In the genomic region with DNA sequence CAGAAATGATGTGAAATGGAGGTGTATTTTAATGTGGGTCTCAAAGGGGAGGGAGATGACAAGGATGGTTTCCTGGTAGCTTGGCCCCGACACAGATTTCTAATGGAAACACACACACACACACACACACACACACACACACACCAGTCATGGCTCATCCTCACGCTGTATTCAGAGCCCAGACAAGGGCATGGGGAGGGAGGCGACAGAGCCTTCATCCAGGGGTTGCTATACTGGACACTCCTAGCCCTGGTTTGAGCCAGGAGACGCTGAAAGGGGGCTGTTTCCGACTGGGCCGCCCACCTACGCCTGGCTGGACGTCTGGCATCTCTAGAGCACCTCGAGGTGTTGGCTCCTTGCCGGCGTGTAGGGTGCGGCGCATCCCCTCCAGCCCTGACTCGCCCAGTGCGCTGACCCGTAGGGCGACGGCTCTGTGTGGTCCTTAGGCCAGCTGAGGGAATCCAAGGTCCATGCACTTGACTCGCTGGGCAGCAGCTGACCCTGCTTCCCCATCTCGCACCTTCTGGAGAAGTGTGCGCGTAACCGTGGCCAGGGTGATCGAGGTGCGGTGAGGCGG, we compare ENCODE assay signal across 8 mouse cellular contexts. TPM values are rescaled to one million over a fixed set of nuclear protein-coding genes. Genes with fewer than 3 reads are reported as not detected.
DNase-seq lines count a peak whose midpoint lies in the region; ATAC-seq and TF ChIP-seq lines count a peak whose summit lies in the region.

A gene (plus strand): TSS at position 426 of the 577 bp plus-strand sequence.

- H3K27ac ChIP-seq in cortical plate, adult 2 months (ENCODE audit: insufficient read depth, low read length), result peak within 1 kb of the TSS; percentile 98
- H3K27ac ChIP-seq in liver, embryonic 12.5 days, result no peak within 1 kb of the TSS

- TF ChIP-seq CTCF in cortical plate, adult 2 months (IDR thresholded peaks at IDR 0.05; ENCODE audit: extremely low read depth, insufficient read depth, low read length), result no peak

- 0 out of 2 replicates have a peak, but pooled peaks cover 2% of the 10 kb centered on the region for H3K36me3 ChIP-seq in liver, embryonic 12.5 days

- peak within 1 kb of the TSS; percentile 40 for H3K9ac ChIP-seq in liver, embryonic 12.5 days

- H3K4me2 ChIP-seq in liver, embryonic 12.5 days, result peak within 1 kb of the TSS; percentile 71

- H3K9me3 ChIP-seq in liver, embryonic 12.5 days (replicated peaks), result no peaks in the 10 kb centered on the region

- TF ChIP-seq POLR2A in cortical plate, adult 2 months (IDR thresholded peaks at IDR 0.05; ENCODE audit: extremely low read depth, insufficient read depth, low read length), result no peak

- H3K4me1 ChIP-seq in cortical plate, adult 2 months (ENCODE audit: control insufficient read depth, insufficient read depth, low read length), result peaks cover 3% of the 10 kb centered on the region
- peaks cover 12% of the 10 kb centered on the region; the same call in 1 of the 2 replicates for H3K4me1 ChIP-seq in liver, embryonic 12.5 days

- peak within 1 kb of the TSS; percentile 56 for H3K4me3 ChIP-seq in cortical plate, adult 2 months (ENCODE audit: insufficient read depth, low read length)
- peak within 1 kb of the TSS; percentile 61 for H3K4me3 ChIP-seq in liver, embryonic 12.5 days

- WGBS in liver, embryonic 12.5 days (ENCODE audit: insufficient replicate concordance), result 5% methylated on average over 26 of the region's 26 CpGs

- 0 out of 2 replicates have a peak, but pooled peaks have one; percentile 28 for ATAC-seq in liver, embryonic 12.5 days
- ATAC-seq in monocyte, adult 5-6 weeks (replicated peaks; ENCODE audit: insufficient number of reproducible peaks, low FRiP score, low TSS enrichment, poor library complexity, severe bottlenecking), result 0 out of 2 replicates have a peak, but pooled peaks have one; percentile 17

- H3K27me3 ChIP-seq in liver, embryonic 12.5 days (replicated peaks), result peaks cover 57% of the 10 kb centered on the region

- no peak for DNase-seq in layer of hippocampus, adult 8-10 months (ENCODE audit: low spot score in 2 of 2)
- no peak for DNase-seq in layer of hippocampus, adult 9-11 months
- DNase-seq in heart, adult 18-20 months, result peak; percentile 71 to 72
- peak; percentile 68 for DNase-seq in kidney, adult 18-20 months
- no peak for DNase-seq in cerebellum, postnatal 10 days

RNA-seq across cellular contexts. Expression of the gene that starts here (rescaled TPM):
- 100 to 1,000 TPM; 109 to 163 (median 138) TPM for total RNA-seq in layer of hippocampus, adult 8-10 months (2022)
- polyA plus RNA-seq in cortical plate, adult 2 months (2012; rRNA removed), result 250 and 313 TPM in 2 replicates
- 10 to 100 TPM in 1 of 2 experiments, 1 to 10 TPM in 1; 9.4 to 10.7 TPM for total RNA-seq in heart, adult 18-20 months (2021)
- 0.94 and 1.7 TPM in 2 replicates for polyA plus RNA-seq in liver, embryonic 12.5 days (2016; fragmentation: Nextera tagmentation; extraction: Ambion mirVana)
- 3.1 to 12.6 TPM (median 7.4 TPM) in 3 replicates for total RNA-seq in monocyte, adult 5-6 weeks (2017)

Comparison
In these comparisons a context has a peak if more than half of its experiments do, and no peak if none do; other contexts are left out.
1. RNA of the gene that starts here (polyA plus RNA-seq): 250 to 313 TPM in cortical plate, adult 2 months; 0.94 to 1.7 TPM in liver, embryonic 12.5 days; every median in the first group is over 10 times any median in the second.
2. DNase-seq: peak in heart, adult 18-20 months (2 of 2) and kidney, adult 18-20 months (single experiment); none in layer of hippocampus, adult 8-10 months (0 of 2), layer of hippocampus, adult 9-11 months (single experiment) and cerebellum, postnatal 10 days (0 of 2).